Mouse (Mus musculus) monocyte, adult 59 days (primary cell): Measurements from ENCODE around the gene Psma2. TPM values are rescaled to one million over a fixed set of nuclear protein-coding genes. Genes with fewer than 3 reads are reported as not detected.

Experiments
- total RNA-seq, 2 experiments: library from RNA; stranded (reverse); gene quantifications; one replicate each; pipeline ENCODE4 v1.2.4; 2023

Gene Psma2
- total RNA-seq: 10 to 100 TPM; 53.4 to 59.9 TPM

GRCm38 (mm10) chr13:14612926-14613529 is at the start of gene Psma2, which contains the start of gene Mrpl32:
Psma2 (plus strand) TSS chr13:14613240.
Mrpl32 (minus strand) TSS chr13:14613165.

DNA sequence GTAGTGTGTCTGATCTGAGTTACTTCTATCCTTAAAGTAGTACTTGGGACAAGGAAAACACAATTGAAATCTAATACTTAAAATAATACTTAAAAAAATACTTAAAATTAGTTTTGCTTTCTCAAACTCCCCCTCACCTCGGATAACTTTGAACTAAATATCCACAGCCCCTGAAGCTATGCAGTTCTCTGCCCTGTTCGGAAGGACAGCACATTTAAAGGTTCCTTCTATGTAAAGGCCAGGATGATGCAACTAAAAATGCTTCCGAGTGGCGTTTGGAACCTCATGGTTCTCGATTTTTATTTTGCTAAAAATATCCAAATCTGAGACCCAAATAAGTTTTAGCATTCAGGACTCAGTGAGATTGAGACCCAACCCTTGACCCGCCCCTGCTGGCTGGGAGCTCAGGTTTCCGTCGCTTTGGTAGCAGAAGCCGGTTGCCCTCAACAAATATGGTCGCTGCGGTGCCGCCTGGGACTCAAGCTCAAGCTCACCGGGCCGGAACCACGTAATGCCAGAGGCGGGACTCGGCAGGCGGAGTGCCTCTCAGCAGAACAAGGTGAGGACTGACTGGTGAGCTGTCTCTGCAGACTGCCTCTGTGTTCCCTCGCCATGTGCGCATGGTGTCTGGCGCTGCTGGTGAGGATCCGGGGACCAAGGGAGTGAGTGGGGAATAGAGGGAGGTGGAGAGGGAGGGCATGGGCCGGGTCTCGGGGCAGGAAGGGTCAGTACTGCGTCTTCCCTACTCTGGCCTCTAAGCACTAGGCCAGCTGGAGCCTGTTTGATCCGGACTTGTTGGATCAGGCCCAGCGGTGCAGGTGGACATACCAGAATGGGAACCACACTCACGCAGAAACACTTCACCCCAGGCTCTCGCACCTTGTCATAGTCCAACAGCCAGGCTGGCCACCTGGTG is 16.9 kb downstream of the Psma2 start, which contains the start of gene AW209491:
AW209491 (plus strand) TSS at position 429 of the 916 bp plus-strand sequence.

Other genes starting within 250 kb of the Psma2 start
- gene Hecw1, start 90.0 kb upstream of the Psma2 start, total RNA-seq: not detected
- gene Mrpl32, start 75 bp upstream of the Psma2 start, total RNA-seq: 10 to 100 TPM; 25.1 to 31.2 TPM
- gene AW209491, start 16.9 kb downstream of the Psma2 start, total RNA-seq: 1 to 10 TPM; 4.5 to 4.9 TPM